Mouse (Mus musculus) testis, postnatal 14 days (tissue): ENCODE results near the gene Cd200r3.

Source experiments
- DNase-seq: peaks from one replicate; pipeline ENCODE4 v3.0.0; 2021; ENCODE audit warnings: low spot score

The Cd200r3 gene

GRCm38 (mm10) chr16:44988667-44989357 is 45.3 kb downstream of the Cd200r3 start:
- DNase-seq = no peak

GRCm38 (mm10) chr16:44993319-44994019 is 50.0 kb downstream of the Cd200r3 start:
- DNase-seq = no peak

GRCm38 (mm10) chr16:44994206-44994953 is 50.9 kb downstream of the Cd200r3 start:
- DNase-seq = no peak

- no peak for DNase-seq
Measured at GRCm38 (mm10) chr16:44995111-44995510, 51.6 kb downstream of the Cd200r3 start.

GRCm38 (mm10) chr16:44996701-44997100 is 53.2 kb downstream of the Cd200r3 start:
- no peak for DNase-seq

- no peak for DNase-seq
Measured at GRCm38 (mm10) chr16:44999537-44999936, 56.1 kb downstream of the Cd200r3 start.

GRCm38 (mm10) chr16:45004443-45004842 is 61.0 kb downstream of the Cd200r3 start:
- DNase-seq = no peak

GRCm38 (mm10) chr16:45005280-45005679 is 61.8 kb downstream of the Cd200r3 start:
- no peak for DNase-seq

GRCm38 (mm10) chr16:45006971-45007370 is 63.5 kb downstream of the Cd200r3 start:
- no peak for DNase-seq

- DNase-seq = no peak
Measured at GRCm38 (mm10) chr16:45007807-45008206, 64.3 kb downstream of the Cd200r3 start.

- peak; percentile 72 for DNase-seq
Measured at GRCm38 (mm10) chr16:45009634-45010033, 66.2 kb downstream of the Cd200r3 start.

GRCm38 (mm10) chr16:45015591-45015990 is 72.1 kb downstream of the Cd200r3 start:
- no peak for DNase-seq

- no peak for DNase-seq
Measured at GRCm38 (mm10) chr16:45016488-45016887, 73.0 kb downstream of the Cd200r3 start.

GRCm38 (mm10) chr16:45018868-45019267 is 75.4 kb downstream of the Cd200r3 start:
- DNase-seq = no peak

GRCm38 (mm10) chr16:45020055-45020454 is 76.6 kb downstream of the Cd200r3 start:
- no peak for DNase-seq

- DNase-seq = no peak
Measured at GRCm38 (mm10) chr16:45020669-45021309, 77.3 kb downstream of the Cd200r3 start.

- no peak for DNase-seq
Measured at GRCm38 (mm10) chr16:45021443-45021842, 78.0 kb downstream of the Cd200r3 start.

- no peak for DNase-seq
Measured at GRCm38 (mm10) chr16:45023904-45024303, 80.4 kb downstream of the Cd200r3 start.

- DNase-seq = no peak
Measured at GRCm38 (mm10) chr16:45025321-45025720, 81.8 kb downstream of the Cd200r3 start.

- no peak for DNase-seq
Measured at GRCm38 (mm10) chr16:45029080-45029479, 85.6 kb downstream of the Cd200r3 start.

GRCm38 (mm10) chr16:45029493-45029892 is 86.0 kb downstream of the Cd200r3 start:
- no peak for DNase-seq

GRCm38 (mm10) chr16:45030127-45030526 is 86.6 kb downstream of the Cd200r3 start:
- DNase-seq = no peak
